Mouse (Mus musculus) limb, embryonic 11.5 days (tissue): ENCODE data around the gene Bpgm. TPM values are rescaled to one million over a fixed set of nuclear protein-coding genes. Genes with fewer than 3 reads are reported as not detected.

Source experiments
- ATAC-seq: fragments of 200-750 bp; cut with Nextera tagmentation; 2 replicates; pipeline ENCODE4 v1.8.0; 2017; ENCODE audit warnings: low read depth; ENCODE audit not compliant: insufficient number of reproducible peaks, low FRiP score, low TSS enrichment
- DNase-seq: peaks from one replicate; pipeline ENCODE4 v3.0.0-alpha.2; 2015; ENCODE audit warnings: low spot score
- H3K27ac ChIP-seq: fragments of 300-500 bp; sonication (generic); replicated peaks from 2 replicates; pipeline ENCODE4 v1.5.1; 2014; ENCODE audit warnings: low read depth, mild to moderate bottlenecking, low read length
- H3K27me3 ChIP-seq: fragments of 300-500 bp; sonication (generic); 2 replicates; pipeline ENCODE4 v1.6.1; 2014; ENCODE audit warnings: mild to moderate bottlenecking, low read length, mixed read lengths; ENCODE audit not compliant: control insufficient read depth, insufficient read depth
- H3K36me3 ChIP-seq: fragments of 300-500 bp; sonication (generic); 2 replicates; pipeline ENCODE4 v1.6.1; 2014; ENCODE audit warnings: mild to moderate bottlenecking, low read length, moderate library complexity, mixed read lengths; ENCODE audit not compliant: control insufficient read depth, insufficient read depth
- H3K4me1 ChIP-seq: fragments of 300-500 bp; sonication (generic); 2 replicates; pipeline ENCODE4 v1.6.1; 2014; ENCODE audit warnings: low read length, mixed read lengths; ENCODE audit not compliant: control insufficient read depth, insufficient read depth
- H3K4me2 ChIP-seq: fragments of 300-500 bp; sonication (generic); 2 replicates; pipeline ENCODE4 v1.6.1; 2014; ENCODE audit warnings: low read depth, mild to moderate bottlenecking, moderate library complexity; ENCODE audit not compliant: severe bottlenecking
- H3K4me3 ChIP-seq: fragments of 300-500 bp; sonication (generic); 2 replicates; pipeline ENCODE4 v1.5.1; 2014; ENCODE audit warnings: low read depth, low read length
- H3K9ac ChIP-seq: fragments of 300-500 bp; sonication (generic); 2 replicates; pipeline ENCODE4 v1.6.1; 2014; ENCODE audit warnings: mild to moderate bottlenecking, low read length
- H3K9me3 ChIP-seq: fragments of 300-500 bp; sonication (generic); 2 replicates; pipeline ENCODE4 v1.6.1; 2016; ENCODE audit warnings: low read length; ENCODE audit not compliant: control insufficient read depth
- WGBS: fragments of 180-500 bp; shearing (Covaris S2); extraction: QIAGEN DNeasy Blood & Tissue Kit; methylation state at CpG from one replicate; pipeline ENCODE4 v1.1.7; 2014; 5-methylcytosine and 5-hydroxymethylcytosine counted together
- polyA plus RNA-seq: library from polyadenylated mRNA; unstranded; fragments of >200 nt; fragmentation: Nextera tagmentation; extraction: Ambion mirVana; gene quantifications from 2 replicates; pipeline ENCODE4 v1.2.1, GENCODE M21; 2014

The Bpgm gene
- polyA plus RNA-seq, 1 experiment from 2014 or later, result 47.3 TPM

DNA sequence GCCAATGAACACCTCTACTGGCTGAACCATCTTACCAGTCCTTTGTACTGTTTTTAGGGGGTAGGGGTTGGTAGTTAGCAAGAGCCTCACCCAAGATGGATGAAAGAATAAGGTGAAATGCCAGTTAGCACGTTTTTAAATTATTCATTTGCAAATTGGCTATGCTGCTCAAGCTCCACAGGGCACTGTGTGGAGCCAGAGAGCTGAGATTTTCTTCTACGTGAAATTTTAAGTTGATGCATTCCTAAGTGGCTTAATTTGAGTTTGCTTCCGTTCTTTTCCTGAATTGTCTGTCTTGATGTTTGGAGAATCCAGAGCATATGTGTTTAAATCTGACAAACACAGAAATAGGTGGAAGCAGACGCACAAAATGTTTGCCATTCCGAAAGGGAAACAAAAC lies 38.6 kb downstream of the Bpgm start:
- no peaks in the 10 kb centered on the region for H3K4me1 ChIP-seq
- H3K27me3 ChIP-seq, result no peaks in the 10 kb centered on the region
- 58% methylated on average over 5 of the region's 5 CpGs for WGBS
- H3K36me3 ChIP-seq, result no peaks in the 10 kb centered on the region
- no peak overlapping the region for H3K27ac ChIP-seq
- H3K4me2 ChIP-seq, result no peak overlapping the region
- ATAC-seq (no peak), DNase-seq (no peak)
- H3K9me3 ChIP-seq, result no peaks in the 10 kb centered on the region
- no peak overlapping the region for H3K9ac ChIP-seq
- no peak overlapping the region for H3K4me3 ChIP-seq

DNA sequence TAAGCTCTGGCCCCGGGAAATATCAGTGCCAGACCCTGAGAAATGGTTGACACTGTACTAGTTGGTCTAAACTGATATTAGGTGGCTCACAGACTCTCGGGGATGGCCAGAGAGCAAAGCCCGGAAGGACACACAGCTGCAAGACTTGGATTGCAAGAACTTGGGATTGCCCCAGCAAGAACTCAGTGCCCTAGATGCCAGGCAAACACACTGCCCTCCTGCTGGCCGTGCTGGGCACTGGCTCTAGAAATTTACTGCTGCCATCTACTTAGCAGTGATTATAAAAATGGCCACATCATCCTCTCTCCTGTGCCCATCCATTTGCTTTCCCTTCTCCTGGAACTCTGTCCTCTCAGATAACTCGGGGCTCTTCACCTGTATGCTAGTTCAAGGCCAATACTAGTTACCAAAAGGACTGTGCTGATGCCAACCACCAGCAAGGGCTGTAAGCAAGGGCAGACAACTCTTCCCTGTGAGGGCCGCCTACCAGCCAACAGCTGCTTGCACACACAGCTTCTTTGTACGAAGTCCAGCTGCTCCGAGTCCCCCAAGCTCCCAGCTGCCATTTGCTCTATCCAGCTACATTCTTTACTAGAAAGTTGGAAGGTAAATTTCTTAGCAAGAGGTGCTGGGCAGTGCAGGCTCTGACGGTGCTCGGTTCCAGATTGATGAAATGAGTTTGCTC lies 39.2 kb downstream of the Bpgm start:
- Histone ChIP-seq H3K9ac (no peak overlapping the region), H3K36me3 (no peaks in the 10 kb centered on the region), H3K4me1 (no peaks in the 10 kb centered on the region), H3K4me3 (no peak overlapping the region), H3K9me3 (no peaks in the 10 kb centered on the region), H3K27ac (0 out of 2 replicates have a peak overlapping the region, but pooled peaks have one; percentile 14), H3K4me2 (no peak overlapping the region), H3K27me3 (no peaks in the 10 kb centered on the region)
- WGBS, result 65% methylated on average over 10 of the region's 10 CpGs
- ATAC-seq (no peak), DNase-seq (peak; percentile 43)

DNA sequence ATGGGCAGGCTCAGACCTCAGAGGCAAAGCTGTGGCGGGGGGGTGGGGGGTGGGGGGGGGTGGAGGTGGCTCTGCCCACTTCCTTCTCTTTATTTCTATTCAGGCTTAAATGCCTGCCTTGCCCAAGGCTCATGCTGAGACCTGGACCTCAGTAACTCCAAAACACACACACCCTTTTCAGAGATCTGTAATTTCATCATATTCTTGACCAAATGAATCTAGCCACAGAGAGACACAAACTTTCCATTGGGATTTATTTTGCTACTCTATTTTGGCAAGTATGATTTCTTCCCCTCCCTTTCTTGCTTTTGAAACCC lies 39.7 kb downstream of the Bpgm start:
- no peak overlapping the region for H3K4me2 ChIP-seq
- H3K4me3 ChIP-seq, result no peak overlapping the region
- 50% methylated on average over 1 of the region's 1 CpGs for WGBS
- H3K4me1 ChIP-seq, result no peaks in the 10 kb centered on the region
- H3K27ac ChIP-seq, result no peak overlapping the region
- no peaks in the 10 kb centered on the region for H3K27me3 ChIP-seq
- H3K9ac ChIP-seq, result no peak overlapping the region
- no peak for DNase-seq
- H3K9me3 ChIP-seq, result no peaks in the 10 kb centered on the region
- no peak for ATAC-seq
- no peaks in the 10 kb centered on the region for H3K36me3 ChIP-seq

DNA sequence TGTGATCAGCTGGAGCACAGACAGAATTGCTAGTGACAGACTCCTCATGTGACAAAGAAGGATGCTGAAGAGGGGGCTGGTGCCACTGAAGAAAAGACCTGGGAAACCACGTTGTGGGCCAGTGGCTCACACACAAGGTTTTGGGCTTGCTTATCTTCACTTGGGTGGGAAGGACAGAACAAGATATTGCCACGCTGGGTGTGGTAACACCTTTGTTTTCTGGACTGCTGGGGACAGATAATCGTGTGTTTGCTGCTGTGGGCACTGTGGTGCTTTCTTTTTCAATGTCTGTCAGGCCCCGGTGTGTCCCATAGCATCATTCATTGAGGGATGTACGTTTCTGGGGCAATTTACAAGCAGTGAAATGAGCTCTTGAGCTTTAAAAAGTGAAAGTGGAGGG lies 41.7 kb downstream of the Bpgm start:
- H3K9ac ChIP-seq, result no peak overlapping the region
- no peak overlapping the region for H3K4me3 ChIP-seq
- H3K4me2 ChIP-seq, result no peak overlapping the region
- H3K27me3 ChIP-seq, result no peaks in the 10 kb centered on the region
- 79% methylated on average over 5 of the region's 5 CpGs for WGBS
- H3K4me1 ChIP-seq, result peaks cover 7% of the 10 kb centered on the region; the same call in 1 of the 2 replicates
- H3K36me3 ChIP-seq, result no peaks in the 10 kb centered on the region
- H3K27ac ChIP-seq, result no peak overlapping the region
- no peak for DNase-seq
- H3K9me3 ChIP-seq, result no peaks in the 10 kb centered on the region
- ATAC-seq, result no peak

DNA sequence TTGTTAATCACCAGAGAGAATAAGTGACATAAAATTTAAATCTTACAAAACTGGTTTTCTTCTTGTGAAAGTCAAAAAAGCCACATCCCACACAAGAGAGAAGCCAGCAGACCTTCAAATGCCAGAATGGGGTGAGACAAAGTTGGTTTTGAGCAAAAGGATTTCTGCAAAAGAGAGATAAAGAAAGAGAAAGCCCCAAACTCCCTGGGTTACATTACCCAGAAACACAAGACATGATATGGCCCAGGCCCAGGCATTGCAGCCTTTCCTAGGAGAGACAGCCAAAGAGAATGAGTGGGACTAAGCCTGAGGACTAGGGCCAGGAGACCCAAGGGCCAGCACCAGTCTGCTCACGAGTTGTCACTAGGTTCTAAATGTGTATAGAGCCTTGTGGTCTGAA lies 43.1 kb downstream of the Bpgm start:
- Histone ChIP-seq H3K36me3 (no peaks in the 10 kb centered on the region), H3K4me1 (peaks cover 7% of the 10 kb centered on the region; the same call in 1 of the 2 replicates), H3K9ac (no peak overlapping the region), H3K27me3 (no peaks in the 10 kb centered on the region), H3K4me3 (no peak overlapping the region), H3K9me3 (no peaks in the 10 kb centered on the region), H3K4me2 (no peak overlapping the region), H3K27ac (0 out of 2 replicates have a peak overlapping the region, but pooled peaks have one; percentile 16)
- ATAC-seq, result no peak
- no peak for DNase-seq
- WGBS, result 81% methylated on average over 1 of the region's 1 CpGs

DNA sequence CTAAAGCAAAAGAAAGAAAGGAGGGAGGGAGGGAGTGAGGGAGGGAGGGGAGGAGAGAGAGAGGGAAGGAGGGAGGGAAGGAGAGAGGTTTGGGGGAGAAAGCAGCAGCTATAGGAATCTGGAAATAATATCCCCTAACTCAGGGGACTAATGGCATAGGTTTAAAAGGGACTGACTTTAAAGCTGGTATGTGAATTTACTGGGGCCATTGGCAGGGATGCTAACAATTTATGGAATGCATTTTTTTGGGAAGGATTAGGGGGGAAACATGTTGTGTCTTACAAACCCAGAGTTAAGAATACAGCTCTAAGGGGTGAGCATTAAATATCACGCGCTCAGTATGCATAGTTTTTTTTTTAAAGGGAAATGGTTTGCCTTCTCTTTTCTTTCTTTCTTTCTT lies 44.5 kb downstream of the Bpgm start:
- DNase-seq (no peak), ATAC-seq (0 out of 2 replicates have a peak, but pooled peaks have one; percentile 35)
- H3K27me3 ChIP-seq, result no peaks in the 10 kb centered on the region
- H3K27ac ChIP-seq, result peak overlapping the region; percentile 63
- no peak overlapping the region for H3K4me2 ChIP-seq
- no peak overlapping the region for H3K9ac ChIP-seq
- H3K4me3 ChIP-seq, result no peak overlapping the region
- H3K36me3 ChIP-seq, result no peaks in the 10 kb centered on the region
- 42% methylated on average over 2 of the region's 2 CpGs for WGBS
- peaks cover 7% of the 10 kb centered on the region; the same call in 1 of the 2 replicates for H3K4me1 ChIP-seq
- H3K9me3 ChIP-seq, result no peaks in the 10 kb centered on the region

DNA sequence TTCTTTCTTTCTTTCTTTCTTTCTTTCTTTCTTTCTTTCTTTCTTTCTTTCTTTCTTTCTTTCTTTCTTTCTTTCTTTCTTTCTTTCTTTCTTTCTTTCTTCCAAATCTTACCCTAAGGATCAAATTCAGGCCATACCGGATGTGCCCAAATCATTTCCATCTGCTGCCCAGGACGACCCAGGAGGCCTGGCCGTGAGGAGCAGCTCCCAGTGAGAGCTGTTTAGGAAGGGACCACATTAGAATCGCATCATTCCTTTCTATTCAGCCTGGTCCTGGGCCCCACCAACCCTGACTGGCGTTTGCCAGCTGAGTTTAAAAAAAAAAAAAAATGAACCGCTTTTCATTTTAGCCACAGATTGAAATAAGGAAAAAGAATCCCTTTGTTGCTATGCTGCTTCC lies 44.9 kb downstream of the Bpgm start:
- ATAC-seq (no peak), DNase-seq (peak; percentile 84)
- WGBS, result 15% methylated on average over 6 of the region's 6 CpGs
- Histone ChIP-seq H3K36me3 (no peaks in the 10 kb centered on the region), H3K4me3 (no peak overlapping the region), H3K4me2 (no peak overlapping the region), H3K4me1 (peaks cover 7% of the 10 kb centered on the region; the same call in 1 of the 2 replicates), H3K9ac (no peak overlapping the region), H3K9me3 (no peaks in the 10 kb centered on the region), H3K27me3 (no peaks in the 10 kb centered on the region), H3K27ac (peak overlapping the region; percentile 81)

DNA sequence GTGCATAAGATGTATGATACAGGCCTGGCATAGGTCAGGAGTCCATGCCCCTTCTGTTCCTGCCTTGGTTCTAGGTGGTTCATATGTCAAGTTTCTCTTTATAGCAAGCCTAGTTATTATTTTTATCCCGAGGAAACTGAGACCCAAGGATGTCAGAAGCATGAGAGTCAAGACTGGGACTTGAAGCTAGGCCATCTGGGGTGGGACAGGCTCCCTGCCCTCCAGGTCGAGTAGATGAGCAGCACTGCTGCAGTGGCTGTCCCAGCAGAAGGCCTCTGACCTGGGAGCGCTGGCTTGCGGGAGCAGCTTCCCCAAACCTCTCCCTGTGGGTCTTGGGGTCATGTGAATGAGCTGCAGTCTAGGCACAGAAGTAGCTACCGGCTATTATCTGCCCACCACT lies 47.5 kb downstream of the Bpgm start:
- H3K9me3 ChIP-seq, result no peaks in the 10 kb centered on the region
- no peak overlapping the region for H3K4me2 ChIP-seq
- no peak overlapping the region for H3K4me3 ChIP-seq
- H3K4me1 ChIP-seq, result peaks cover 7% of the 10 kb centered on the region; the same call in 1 of the 2 replicates
- no peaks in the 10 kb centered on the region for H3K36me3 ChIP-seq
- no peak overlapping the region for H3K9ac ChIP-seq
- H3K27ac ChIP-seq, result no peak overlapping the region
- ATAC-seq, result no peak
- WGBS, result 71% methylated on average over 5 of the region's 5 CpGs
- no peaks in the 10 kb centered on the region for H3K27me3 ChIP-seq
- DNase-seq, result no peak

DNA sequence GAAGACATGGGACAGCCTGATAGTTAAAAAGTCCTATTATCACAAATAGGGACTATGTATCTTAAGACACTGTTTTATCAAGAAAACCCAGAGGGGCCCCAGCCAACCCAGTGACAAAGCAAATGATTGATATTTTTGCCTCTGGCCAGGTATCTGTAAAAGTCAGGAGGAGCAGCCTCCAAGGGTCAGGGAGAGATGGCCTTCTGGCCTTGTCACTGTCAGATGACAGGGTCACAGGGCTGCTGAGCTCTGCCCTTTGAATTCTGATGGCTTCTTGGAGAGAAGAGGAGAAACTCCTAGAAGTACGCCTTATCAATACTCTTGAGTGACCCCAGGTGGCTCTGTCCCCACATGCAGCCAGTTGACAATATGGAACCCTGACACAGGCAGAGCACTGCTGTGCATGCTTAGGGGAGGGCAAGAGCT lies 49.5 kb downstream of the Bpgm start:
- no peak overlapping the region for H3K27ac ChIP-seq
- no peak for ATAC-seq
- H3K4me1 ChIP-seq, result peaks cover 7% of the 10 kb centered on the region; the same call in 1 of the 2 replicates
- H3K4me3 ChIP-seq, result no peak overlapping the region
- no peaks in the 10 kb centered on the region for H3K27me3 ChIP-seq
- H3K9ac ChIP-seq, result no peak overlapping the region
- no peaks in the 10 kb centered on the region for H3K9me3 ChIP-seq
- no peak overlapping the region for H3K4me2 ChIP-seq
- DNase-seq, result no peak
- no peaks in the 10 kb centered on the region for H3K36me3 ChIP-seq
- WGBS, result 72% methylated on average over 1 of the region's 1 CpGs
